Mouse (Mus musculus) lung, embryonic 16.5 days (tissue): ENCODE measurements around the gene Msh5. TPM values are rescaled to one million over a fixed set of nuclear protein-coding genes. Genes with fewer than 3 reads are reported as not detected.

Source experiments
- ATAC-seq: fragments of 200-750 bp; cut with Nextera tagmentation; 2 replicates; pipeline ENCODE4 v1.8.0; 2017; ENCODE audit warnings: low read depth, mild to moderate bottlenecking, moderate library complexity
- H3K27ac ChIP-seq: fragments of 300-500 bp; sonication (generic); 2 replicates; pipeline ENCODE4 v1.5.1; 2014; ENCODE audit warnings: mild to moderate bottlenecking, control low read depth, low read length
- H3K27me3 ChIP-seq: fragments of 300-500 bp; sonication (generic); 2 replicates; pipeline ENCODE4 v1.6.1; 2014; ENCODE audit warnings: low read depth, low read length, mixed read lengths; ENCODE audit not compliant: control insufficient read depth, insufficient read depth
- H3K36me3 ChIP-seq: fragments of 300-500 bp; sonication (generic); 2 replicates; pipeline ENCODE4 v1.6.1; 2014; ENCODE audit warnings: low read length; ENCODE audit not compliant: control insufficient read depth, insufficient read depth
- H3K4me1 ChIP-seq: fragments of 300-500 bp; sonication (generic); replicated peaks from 2 replicates; pipeline ENCODE4 v1.6.1; 2014; ENCODE audit warnings: low read length, mixed read lengths; ENCODE audit not compliant: control insufficient read depth, insufficient read depth
- H3K4me2 ChIP-seq: fragments of 300-500 bp; sonication (generic); 2 replicates; pipeline ENCODE4 v1.6.1; 2014; ENCODE audit warnings: low read depth, low read length, control low read depth
- H3K4me3 ChIP-seq: fragments of 300-500 bp; sonication (generic); 2 replicates; pipeline ENCODE4 v1.5.1; 2014; ENCODE audit warnings: mild to moderate bottlenecking, low read length, control low read depth
- H3K9ac ChIP-seq: fragments of 300-500 bp; sonication (generic); 2 replicates; pipeline ENCODE4 v1.6.1; 2014; ENCODE audit warnings: low read length, control low read depth
- H3K9me3 ChIP-seq: fragments of 300-500 bp; sonication (generic); 2 replicates; pipeline ENCODE4 v1.6.1; 2016; ENCODE audit warnings: low read length; ENCODE audit not compliant: control insufficient read depth
- WGBS: fragments of 180-500 bp; shearing (Covaris S2); extraction: QIAGEN DNeasy Blood & Tissue Kit; methylation state at CpG from one replicate; pipeline ENCODE4 v1.1.7; 2014; 5-methylcytosine and 5-hydroxymethylcytosine counted together
- polyA plus RNA-seq: library from polyadenylated mRNA; unstranded; fragments of >200 nt; fragmentation: Nextera tagmentation; extraction: Ambion mirVana; gene quantifications from 2 replicates; pipeline ENCODE4 v1.2.1, GENCODE M21; 2015

The Msh5 gene
- polyA plus RNA-seq, 1 experiment from 2014 or later: 4.7 TPM

- no peak for ATAC-seq
- no peak overlapping the region for H3K27ac ChIP-seq
- 64% methylated on average over 3 of the region's 3 CpGs for WGBS
- H3K4me2 ChIP-seq: no peak overlapping the region
- H3K9me3 ChIP-seq: no peaks in the 10 kb centered on the region
- no peaks in the 10 kb centered on the region for H3K27me3 ChIP-seq
- no peaks in the 10 kb centered on the region for H3K36me3 ChIP-seq
- no peak overlapping the region for H3K9ac ChIP-seq
- no peaks in the 10 kb centered on the region for H3K4me1 ChIP-seq
- H3K4me3 ChIP-seq: no peak overlapping the region
Observed at GRCm38 (mm10) chr17:35083929-35084497, 37.5 kb upstream of the Msh5 start.

GRCm38 (mm10) chr17:35082841-35083576 lies 36.5 kb upstream of the Msh5 start:
- 82% methylated on average over 16 of the region's 16 CpGs for WGBS
- Histone ChIP-seq H3K4me2 (no peak overlapping the region), H3K9me3 (no peaks in the 10 kb centered on the region), H3K9ac (no peak overlapping the region), H3K4me1 (0 out of 2 replicates have a peak, but pooled peaks cover 2% of the 10 kb centered on the region), H3K36me3 (no peaks in the 10 kb centered on the region), H3K27me3 (peaks cover 2% of the 10 kb centered on the region; the same call in 1 of the 2 replicates), H3K27ac (no peak overlapping the region), H3K4me3 (no peak overlapping the region)
- ATAC-seq: no peak

- H3K9ac ChIP-seq: no peak overlapping the region
- H3K4me3 ChIP-seq: no peak overlapping the region
- H3K4me1 ChIP-seq: peaks cover 7% of the 10 kb centered on the region; the same call in 1 of the 2 replicates
- no peak for ATAC-seq
- no peaks in the 10 kb centered on the region for H3K36me3 ChIP-seq
- no peak overlapping the region for H3K27ac ChIP-seq
- no peak overlapping the region for H3K4me2 ChIP-seq
- no peaks in the 10 kb centered on the region for H3K9me3 ChIP-seq
- H3K27me3 ChIP-seq: peaks cover 2% of the 10 kb centered on the region; the same call in 1 of the 2 replicates
- WGBS: 81% methylated on average over 4 of the region's 4 CpGs
Observed at GRCm38 (mm10) chr17:35080710-35081109, 34.2 kb upstream of the Msh5 start.

GRCm38 (mm10) chr17:35080248-35080647 lies 33.7 kb upstream of the Msh5 start:
- peaks cover 2% of the 10 kb centered on the region; the same call in 1 of the 2 replicates for H3K27me3 ChIP-seq
- H3K9me3 ChIP-seq: no peaks in the 10 kb centered on the region
- ATAC-seq: no peak
- no peaks in the 10 kb centered on the region for H3K36me3 ChIP-seq
- H3K27ac ChIP-seq: no peak overlapping the region
- no peak overlapping the region for H3K4me2 ChIP-seq
- 50% methylated on average over 6 of the region's 6 CpGs for WGBS
- peaks cover 7% of the 10 kb centered on the region; the same call in 1 of the 2 replicates for H3K4me1 ChIP-seq
- H3K9ac ChIP-seq: no peak overlapping the region
- H3K4me3 ChIP-seq: no peak overlapping the region

GRCm38 (mm10) chr17:35079778-35080177 lies 33.2 kb upstream of the Msh5 start:
- Histone ChIP-seq H3K36me3 (no peaks in the 10 kb centered on the region), H3K27ac (no peak overlapping the region), H3K27me3 (peaks cover 2% of the 10 kb centered on the region; the same call in 1 of the 2 replicates), H3K4me2 (no peak overlapping the region), H3K4me1 (peaks cover 7% of the 10 kb centered on the region; the same call in 1 of the 2 replicates), H3K9ac (no peak overlapping the region), H3K4me3 (no peak overlapping the region), H3K9me3 (no peaks in the 10 kb centered on the region)
- 29% methylated on average over 9 of the region's 9 CpGs for WGBS
- no peak for ATAC-seq

GRCm38 (mm10) chr17:35077786-35078233 lies 31.3 kb upstream of the Msh5 start, which contains the start of gene Ly6g6d:
Ly6g6d (minus strand) TSS chr17:35078065.
- Histone ChIP-seq H3K36me3 (no peaks in the 10 kb centered on the region), H3K4me3 (peak within 1 kb of the TSS; percentile 45), H3K9me3 (no peaks in the 10 kb centered on the region), H3K9ac (peak within 1 kb of the TSS; percentile 66), H3K27me3 (peaks cover 2% of the 10 kb centered on the region; the same call in 1 of the 2 replicates), H3K4me1 (peaks cover 7% of the 10 kb centered on the region; the same call in 1 of the 2 replicates), H3K27ac (peak within 1 kb of the TSS; percentile 87), H3K4me2 (peak within 1 kb of the TSS; percentile 52)
- peak; percentile 83 for ATAC-seq
- 7% methylated on average over 14 of the region's 14 CpGs for WGBS

GRCm38 (mm10) chr17:35077285-35077684 lies 30.7 kb upstream of the Msh5 start:
- Histone ChIP-seq H3K9me3 (no peaks in the 10 kb centered on the region), H3K4me3 (peak overlapping the region; percentile 45), H3K27ac (peak overlapping the region; percentile 87), H3K9ac (peak overlapping the region; percentile 66), H3K36me3 (no peaks in the 10 kb centered on the region), H3K27me3 (peaks cover 2% of the 10 kb centered on the region; the same call in 1 of the 2 replicates), H3K4me1 (peaks cover 7% of the 10 kb centered on the region; the same call in 1 of the 2 replicates), H3K4me2 (peak overlapping the region; percentile 52)
- 23% methylated on average over 2 of the region's 2 CpGs for WGBS
- peak; percentile 52 for ATAC-seq

- Histone ChIP-seq H3K27ac (peak within 1 kb of the TSS; percentile 87), H3K9ac (peak within 1 kb of the TSS; percentile 66), H3K4me3 (peak within 1 kb of the TSS; percentile 45), H3K9me3 (no peaks in the 10 kb centered on the region), H3K27me3 (peaks cover 2% of the 10 kb centered on the region; the same call in 1 of the 2 replicates), H3K4me2 (peak within 1 kb of the TSS; percentile 52), H3K36me3 (no peaks in the 10 kb centered on the region), H3K4me1 (peaks cover 7% of the 10 kb centered on the region; the same call in 1 of the 2 replicates)
- 0 out of 2 replicates have a peak, but pooled peaks have one; percentile 5 for ATAC-seq
- 32% methylated on average over 10 of the region's 10 CpGs for WGBS
Observed at GRCm38 (mm10) chr17:35076507-35077176, 30.1 kb upstream of the Msh5 start, which contains the start of gene Ly6g6e. Ly6g6e (plus strand) TSS chr17:35076902.
